Mouse (Mus musculus) myocyte (in vitro differentiated cells): ENCODE results near the gene Plin2.

ENCODE experiments used
- CEBPB ChIP-seq: IDR thresholded peaks from 2 replicates; pipeline ENCODE4 v1.6.1; 2011; ENCODE audit warnings: mild to moderate bottlenecking, moderate library complexity; ENCODE audit not compliant: poor library complexity, insufficient read depth, severe bottlenecking
- E2F4 ChIP-seq: IDR thresholded peaks from one replicate; pipeline ENCODE4 v1.6.1; 2011; ENCODE audit warnings: mild to moderate bottlenecking, control low read depth, moderate library complexity; ENCODE audit not compliant: insufficient read depth
- MAX ChIP-seq: IDR thresholded peaks from one replicate; pipeline ENCODE4 v1.6.1; 2011; ENCODE audit warnings: low read depth, mild to moderate bottlenecking, control low read depth
- MYOD1 ChIP-seq, 3 experiments: IDR thresholded peaks; one replicate each; pipeline ENCODE4 v1.6.1; 2011; ENCODE audit warnings: control low read depth in 2 of 3, low read depth in 2 of 3, mild to moderate bottlenecking in 2 of 3, moderate library complexity in 1 of 3; ENCODE audit not compliant: insufficient read length in 2 of 3, control insufficient read depth in 1 of 3
- POLR2A ChIP-seq: IDR thresholded peaks from one replicate; pipeline ENCODE4 v1.6.1; 2011; ENCODE audit warnings: low read depth, mild to moderate bottlenecking, control low read depth, moderate library complexity; ENCODE audit not compliant: insufficient read length
- POLR2AphosphoS2 ChIP-seq: IDR thresholded peaks from one replicate; pipeline ENCODE4 v1.6.1; 2011; ENCODE audit warnings: low read depth, control low read depth; ENCODE audit not compliant: insufficient read length
- REST ChIP-seq: IDR thresholded peaks from one replicate; pipeline ENCODE4 v1.6.1; 2011; ENCODE audit warnings: mild to moderate bottlenecking, control low read depth, moderate library complexity; ENCODE audit not compliant: insufficient read depth, insufficient read length
- SRF ChIP-seq: IDR thresholded peaks from one replicate; pipeline ENCODE4 v1.6.1; 2011; ENCODE audit warnings: low read depth; ENCODE audit not compliant: control insufficient read depth, insufficient read length
- TCF12 ChIP-seq: IDR thresholded peaks from one replicate; pipeline ENCODE4 v1.6.1; 2011; ENCODE audit warnings: mild to moderate bottlenecking, control low read depth; ENCODE audit not compliant: poor library complexity, insufficient read depth, severe bottlenecking
- USF1 ChIP-seq: IDR thresholded peaks from one replicate; pipeline ENCODE4 v1.6.1; 2011; ENCODE audit warnings: low read depth, mild to moderate bottlenecking, control low read depth, moderate library complexity

GRCm38 (mm10) chr4:86715341-86715740, 45.5 kb upstream of the Plin2 start:
- no peak for TF ChIP-seq POLR2A
- no peak for TF ChIP-seq MAX
- no peak for TF ChIP-seq E2F4
- no peak for TF ChIP-seq TCF12
- TF ChIP-seq USF1, result no peak
- TF ChIP-seq REST, result no peak
- TF ChIP-seq MYOD1 (IDR thresholded peaks at IDR 0.05; ENCODE audit: control insufficient read depth in 1 of 3, insufficient read length in 2 of 3, low read depth in 2 of 3), result no peak
- TF ChIP-seq CEBPB, result no peak
- no peak for TF ChIP-seq POLR2AphosphoS2
- no peak for TF ChIP-seq SRF
